Comparison of ENCODE assay signal across 26 mouse cellular contexts in the genomic region with DNA sequence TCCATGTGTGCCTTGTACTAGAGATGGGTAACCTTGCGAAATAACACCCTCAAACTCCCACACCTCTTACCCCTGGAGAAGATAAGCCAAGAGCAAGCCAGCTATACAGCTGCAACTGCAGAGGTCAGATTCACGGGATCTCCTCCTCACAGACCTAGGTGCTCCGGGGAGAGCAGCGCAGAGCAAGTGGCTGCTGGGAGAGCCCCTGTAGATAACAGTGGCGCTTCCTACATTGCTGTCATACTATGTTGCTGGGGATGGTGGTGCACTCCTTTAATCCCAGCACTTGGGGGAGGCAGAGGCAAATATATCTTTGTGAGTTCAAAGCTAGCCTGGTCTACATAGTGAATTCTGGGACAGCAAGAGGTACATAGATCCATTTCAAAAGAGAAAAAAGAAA. TPM values are rescaled to one million over a fixed set of nuclear protein-coding genes. Genes with fewer than 3 reads are reported as not detected.
DNase-seq lines count a peak whose midpoint lies in the region; ATAC-seq lines count a peak whose summit lies in the region.
"Had no signal": no experiment of that assay in that cellular context is flagged by ENCODE, and none has a peak within 500 bp of the region (broad histone marks: within the 10 kb centered on the region; RNA-seq: fewer than 3 reads in every experiment).

No protein-coding gene starts in this region.

- H3K4me1 ChIP-seq in intestine, embryonic 15.5 days (replicated peaks): peaks cover 11% of the 10 kb centered on the region; the same call in 1 of the 2 replicates
- peaks cover 80% of the 10 kb centered on the region for H3K4me1 ChIP-seq in liver, embryonic 13.5 days (replicated peaks)
- H3K4me1 ChIP-seq: forebrain, embryonic 15.5 days had no signal

- no peaks in the 10 kb centered on the region for H3K9me3 ChIP-seq in intestine, embryonic 15.5 days
- H3K9me3 ChIP-seq in liver, embryonic 13.5 days (replicated peaks): no peaks in the 10 kb centered on the region
- H3K9me3 ChIP-seq: forebrain, embryonic 15.5 days; hindbrain, embryonic 12.5 days; midbrain, embryonic 12.5 days had no signal

- peak; percentile 59 for DNase-seq in c-Kit-positive CD71-positive TER-119-positive erythroid progenitor cells, embryonic 14.5 days (ENCODE audit: low spot score)
- DNase-seq in liver, embryonic 13.5 days: peak; percentile 72
- no peak for DNase-seq in cerebellum, adult 9-10 months
- DNase-seq in left cerebral cortex, postnatal 25 days (ENCODE audit: low spot score in 2 of 2): no peak
- no peak for DNase-seq in adrenal gland, adult (ENCODE audit: inconsistent age in 2 of 2, low spot score in 1 of 2)
- no peak for DNase-seq in urinary bladder, postnatal 36 days (ENCODE audit: low spot score in 2 of 2)
- DNase-seq: adrenal gland, postnatal 36 days; cerebellum, adult 11 months; cerebellum, postnatal 36 days; embryo, embryonic 11 days; heart, postnatal 10 days; kidney, adult 2 months; lung, adult 18-20 months; lung, postnatal 10 days; right cerebral cortex, postnatal 14 days had no signal

- H3K9ac ChIP-seq in intestine, embryonic 15.5 days: no peak overlapping the region
- peak overlapping the region; percentile 68 for H3K9ac ChIP-seq in liver, embryonic 13.5 days
- H3K9ac ChIP-seq: forebrain, embryonic 15.5 days; hindbrain, embryonic 12.5 days; midbrain, embryonic 12.5 days had no signal

- H3K36me3 ChIP-seq in intestine, embryonic 15.5 days: no peaks in the 10 kb centered on the region
- H3K36me3 ChIP-seq in liver, embryonic 13.5 days: no peaks in the 10 kb centered on the region
- H3K36me3 ChIP-seq: forebrain, embryonic 15.5 days; hindbrain, embryonic 12.5 days; midbrain, embryonic 12.5 days had no signal

- no peak overlapping the region for H3K4me2 ChIP-seq in intestine, embryonic 15.5 days (replicated peaks)
- H3K4me2 ChIP-seq in liver, embryonic 13.5 days: peak overlapping the region; percentile 33
- H3K4me2 ChIP-seq: forebrain, embryonic 15.5 days; heart, embryonic 11.5 days; hindbrain, embryonic 12.5 days; midbrain, embryonic 12.5 days had no signal

- intact Hi-C loops in left cerebral cortex, postnatal 25 days (cut with DNase I): no loop called here

- ATAC-seq in intestine, embryonic 15.5 days: no peak
- peak; percentile 92 for ATAC-seq in liver, embryonic 13.5 days (ENCODE audit: low read depth)
- peak; percentile 45; the same call in 1 of the 2 replicates for ATAC-seq in megakaryocyte-erythroid progenitor cell, adult 5-6 weeks (replicated peaks; ENCODE audit: low FRiP score, low TSS enrichment, poor library complexity, severe bottlenecking)
- ATAC-seq: forebrain, embryonic 15.5 days had no signal

- H3K27ac ChIP-seq in intestine, embryonic 15.5 days: 0 out of 2 replicates have a peak overlapping the region, but pooled peaks have one; percentile 48
- peak overlapping the region; percentile 98 for H3K27ac ChIP-seq in liver, embryonic 13.5 days
- H3K27ac ChIP-seq: forebrain, embryonic 15.5 days; hindbrain, embryonic 12.5 days; kidney, postnatal 0 days; midbrain, embryonic 12.5 days had no signal

- no peak overlapping the region for H3K4me3 ChIP-seq in intestine, embryonic 15.5 days (replicated peaks)
- no peak overlapping the region for H3K4me3 ChIP-seq in liver, embryonic 13.5 days (replicated peaks)
- H3K4me3 ChIP-seq: forebrain, embryonic 15.5 days; hindbrain, embryonic 12.5 days; midbrain, embryonic 12.5 days had no signal

- no peaks in the 10 kb centered on the region for H3K27me3 ChIP-seq in intestine, embryonic 15.5 days (replicated peaks)
- 0 out of 2 replicates have a peak, but pooled peaks cover 6% of the 10 kb centered on the region for H3K27me3 ChIP-seq in liver, embryonic 13.5 days

- whole genome bisulfite sequencing in intestine, embryonic 15.5 days: 79% methylated on average over 5 of the region's 5 CpGs
- WGBS in liver, embryonic 13.5 days (ENCODE audit: insufficient replicate concordance): 22% methylated on average over 5 of the region's 5 CpGs

RNA-seq across cellular contexts. Expression of a gene that starts 1.3 kb away (rescaled TPM):
- polyA plus RNA-seq in intestine, embryonic 15.5 days (2015; fragmentation: Nextera tagmentation; extraction: Ambion mirVana): 84.7 and 86.9 TPM in 2 replicates
- 4.4 and 5.2 TPM in 2 replicates for polyA plus RNA-seq in liver, embryonic 13.5 days (2015; fragmentation: Nextera tagmentation; extraction: Ambion mirVana)
- not detected in 2 replicates for total RNA-seq in megakaryocyte-erythroid progenitor cell, adult 5-6 weeks (2014; fragmentation: Nextera tagmentation)
- total RNA-seq in megakaryocyte-erythroid progenitor cell, adult 5-6 weeks (2017): not detected in 2 replicates
- total RNA-seq in left cerebral cortex, postnatal 25 days (2021): not detected
- total RNA-seq: gastrocnemius, adult 8-10 months; layer of hippocampus, adult 18-20 months; layer of hippocampus, postnatal 14 days; left cerebral cortex, adult 8-10 months had no signal
- polyA plus RNA-seq: forebrain, embryonic 15.5 days had no signal

RNA-seq across cellular contexts. Expression of a gene that starts 10.3 kb away (rescaled TPM):
- polyA plus RNA-seq in intestine, embryonic 15.5 days (2015; fragmentation: Nextera tagmentation; extraction: Ambion mirVana): 64.2 and 66.7 TPM in 2 replicates
- 39.6 and 44.4 TPM in 2 replicates for polyA plus RNA-seq in liver, embryonic 13.5 days (2015; fragmentation: Nextera tagmentation; extraction: Ambion mirVana)
- 31.9 and 56.8 TPM in 2 replicates for total RNA-seq in megakaryocyte-erythroid progenitor cell, adult 5-6 weeks (2014; fragmentation: Nextera tagmentation)
- total RNA-seq in megakaryocyte-erythroid progenitor cell, adult 5-6 weeks (2017): 18.3 and 54.6 TPM in 2 replicates
- total RNA-seq in left cerebral cortex, postnatal 25 days (2021): 10 to 100 TPM; 28.1 to 32.3 TPM

RNA-seq across cellular contexts. Expression of a gene that starts 17.2 kb away (rescaled TPM):
- 81.9 and 92.8 TPM in 2 replicates for polyA plus RNA-seq in intestine, embryonic 15.5 days (2015; fragmentation: Nextera tagmentation; extraction: Ambion mirVana)
- 652 and 660 TPM in 2 replicates for polyA plus RNA-seq in liver, embryonic 13.5 days (2015; fragmentation: Nextera tagmentation; extraction: Ambion mirVana)
- total RNA-seq in megakaryocyte-erythroid progenitor cell, adult 5-6 weeks (2014; fragmentation: Nextera tagmentation): 13.7 and 18.5 TPM in 2 replicates
- total RNA-seq in megakaryocyte-erythroid progenitor cell, adult 5-6 weeks (2017): 25.9 and 29.0 TPM in 2 replicates
- total RNA-seq in left cerebral cortex, postnatal 25 days (2021): 10 to 100 TPM; 37.4 to 37.5 TPM

RNA-seq across cellular contexts. Expression of a gene that starts 56.2 kb away (rescaled TPM):
- 13.3 and 15.1 TPM in 2 replicates for polyA plus RNA-seq in intestine, embryonic 15.5 days (2015; fragmentation: Nextera tagmentation; extraction: Ambion mirVana)
- 13.0 and 15.3 TPM in 2 replicates for polyA plus RNA-seq in liver, embryonic 13.5 days (2015; fragmentation: Nextera tagmentation; extraction: Ambion mirVana)
- total RNA-seq in megakaryocyte-erythroid progenitor cell, adult 5-6 weeks (2014; fragmentation: Nextera tagmentation): 15.5 and 16.1 TPM in 2 replicates
- 2.4 and 4.8 TPM in 2 replicates for total RNA-seq in megakaryocyte-erythroid progenitor cell, adult 5-6 weeks (2017)
- total RNA-seq in left cerebral cortex, postnatal 25 days (2021): 10 to 100 TPM; 12.8 to 13.5 TPM

Comparison
In these comparisons a context has a peak if more than half of its experiments do, and no peak if none do; other contexts are left out.
1. DNase-seq: peak in c-Kit-positive CD71-positive TER-119-positive erythroid progenitor cells, embryonic 14.5 days (single experiment) and liver, embryonic 13.5 days (single experiment); none in cerebellum, adult 9-10 months (single experiment), left cerebral cortex, postnatal 25 days (0 of 2), adrenal gland, adult (0 of 2) and urinary bladder, postnatal 36 days (0 of 2).